Mouse (Mus musculus) kidney, postnatal 25 days (tissue): ENCODE data around the gene Ston1.

Source experiments
- DNase-seq, 2 experiments: peaks; one replicate each; pipeline ENCODE4 v3.0.0; 2021; ENCODE audit warnings: mixed read lengths in 2 of 2

Gene Ston1

GRCm38 (mm10) chr17:88588228-88588627 is 9.3 kb upstream of the Ston1 start:
- no peak for DNase-seq

GRCm38 (mm10) chr17:88590251-88590650 is 7.2 kb upstream of the Ston1 start:
- DNase-seq = no peak

GRCm38 (mm10) chr17:88595071-88595470 is 2.4 kb upstream of the Ston1 start:
- no peak for DNase-seq

- DNase-seq = no peak
Measured at GRCm38 (mm10) chr17:88596068-88596467, 1.4 kb upstream of the Ston1 start.

GRCm38 (mm10) chr17:88596544-88597221 is 801 bp upstream of the Ston1 start:
- DNase-seq = no peak

- no peak for DNase-seq
Measured at GRCm38 (mm10) chr17:88598056-88598420, 554 bp downstream of the Ston1 start.

GRCm38 (mm10) chr17:88598570-88599368 is 1.3 kb downstream of the Ston1 start:
- no peak for DNase-seq

- peak in 1 of 2 experiments; percentile 35 for DNase-seq
Measured at GRCm38 (mm10) chr17:88600492-88601026, 3.1 kb downstream of the Ston1 start.

GRCm38 (mm10) chr17:88603943-88604342 is 6.5 kb downstream of the Ston1 start:
- no peak for DNase-seq

GRCm38 (mm10) chr17:88606056-88606455 is 8.6 kb downstream of the Ston1 start:
- DNase-seq = no peak

- no peak for DNase-seq
Measured at GRCm38 (mm10) chr17:88609361-88609760, 11.9 kb downstream of the Ston1 start.

GRCm38 (mm10) chr17:88611057-88611456 is 13.6 kb downstream of the Ston1 start:
- DNase-seq = no peak

GRCm38 (mm10) chr17:88613172-88613571 is 15.7 kb downstream of the Ston1 start:
- no peak for DNase-seq

GRCm38 (mm10) chr17:88613721-88614120 is 16.2 kb downstream of the Ston1 start:
- no peak for DNase-seq

- no peak for DNase-seq
Measured at GRCm38 (mm10) chr17:88614234-88614633, 16.8 kb downstream of the Ston1 start.

GRCm38 (mm10) chr17:88614733-88615132 is 17.2 kb downstream of the Ston1 start:
- DNase-seq = no peak

GRCm38 (mm10) chr17:88615492-88616155 is 18.1 kb downstream of the Ston1 start:
- DNase-seq = no peak

GRCm38 (mm10) chr17:88620935-88621334 is 23.5 kb downstream of the Ston1 start:
- no peak for DNase-seq

GRCm38 (mm10) chr17:88621374-88621773 is 23.9 kb downstream of the Ston1 start:
- DNase-seq = no peak

GRCm38 (mm10) chr17:88622711-88623110 is 25.2 kb downstream of the Ston1 start:
- no peak for DNase-seq

- DNase-seq = no peak
Measured at GRCm38 (mm10) chr17:88624386-88624785, 26.9 kb downstream of the Ston1 start.

GRCm38 (mm10) chr17:88625350-88625749 is 27.9 kb downstream of the Ston1 start:
- DNase-seq = no peak

GRCm38 (mm10) chr17:88625931-88626330 is 28.4 kb downstream of the Ston1 start:
- no peak for DNase-seq
